Mouse (Mus musculus): ENCODE measurements around the gene Zfhx3. TPM values are rescaled to one million over a fixed set of nuclear protein-coding genes. Genes with fewer than 3 reads are reported as not detected.

Zfhx3 gene
- polyA plus RNA-seq, 1 experiment from 2014 or later: 3.3 TPM

DNA sequence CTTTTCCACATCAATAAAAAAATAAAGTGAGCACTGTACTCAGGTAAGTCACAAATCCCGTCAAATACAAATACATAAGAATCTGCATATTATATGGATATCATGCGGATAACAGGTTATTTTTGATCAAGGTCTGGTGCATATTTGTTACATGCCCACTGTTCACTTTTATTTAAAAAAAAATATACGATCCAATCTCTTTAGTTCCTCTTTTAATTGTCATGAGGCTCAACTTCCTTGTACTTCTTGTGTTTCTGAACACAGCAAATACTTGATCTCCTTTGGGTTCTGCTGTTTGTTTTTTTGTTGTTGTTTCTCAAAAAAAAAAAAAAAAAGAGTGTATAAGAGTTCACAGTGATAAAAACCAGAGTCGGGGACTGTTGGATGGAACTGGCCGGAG, 1052.4 kb downstream of the Zfhx3 start:
- Histone ChIP-seq H3K9me3 (replicated peaks; ENCODE audit: control insufficient read depth, low read length) (no peaks in the 10 kb centered on the region), H3K36me3 (ENCODE audit: control insufficient read depth, insufficient read depth) (no peaks in the 10 kb centered on the region), H3K9ac (ENCODE audit: low read length) (no peak overlapping the region), H3K4me3 (ENCODE audit: low read length) (no peak overlapping the region), H3K27ac (ENCODE audit: low read length) (no peak overlapping the region), H3K27me3 (ENCODE audit: control insufficient read depth, insufficient read depth, low read length) (no peaks in the 10 kb centered on the region), H3K4me2 (ENCODE audit: low read depth, low read length) (no peak overlapping the region), H3K4me1 (ENCODE audit: control insufficient read depth, insufficient read depth, low read length) (no peaks in the 10 kb centered on the region)
- no peak for ATAC-seq (replicated peaks; ENCODE audit: extremely low read depth, insufficient read depth, low FRiP score)
- WGBS: 81% methylated on average over 5 of the region's 5 CpGs

DNA sequence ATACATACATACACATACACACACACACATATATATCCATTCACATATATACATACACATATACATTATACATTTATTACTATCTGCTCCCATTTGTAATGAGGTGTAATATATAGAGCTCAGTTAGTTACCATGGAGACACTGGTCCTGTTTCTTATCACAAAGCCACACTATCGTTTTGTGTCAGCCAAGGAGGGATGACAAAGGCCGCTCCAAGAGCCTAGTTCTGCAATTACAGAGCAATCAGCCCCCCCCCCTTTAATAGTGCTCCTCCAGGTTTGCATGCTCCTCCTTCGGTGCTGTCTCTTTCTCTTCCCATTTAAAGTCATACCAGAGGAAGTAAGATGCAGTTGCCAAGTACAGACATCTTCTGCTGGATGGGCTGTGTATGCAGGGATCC, 1054.9 kb downstream of the Zfhx3 start:
- WGBS: 46% methylated on average over 3 of the region's 3 CpGs
- no peak overlapping the region for H3K27ac ChIP-seq (ENCODE audit: low read length)
- ATAC-seq (replicated peaks; ENCODE audit: extremely low read depth, insufficient read depth, low FRiP score): no peak
- no peak overlapping the region for H3K9ac ChIP-seq (ENCODE audit: low read length)
- H3K36me3 ChIP-seq (ENCODE audit: control insufficient read depth, insufficient read depth): no peaks in the 10 kb centered on the region
- H3K9me3 ChIP-seq (replicated peaks; ENCODE audit: control insufficient read depth, low read length): no peaks in the 10 kb centered on the region
- no peaks in the 10 kb centered on the region for H3K4me1 ChIP-seq (ENCODE audit: control insufficient read depth, insufficient read depth, low read length)
- no peak overlapping the region for H3K4me3 ChIP-seq (ENCODE audit: low read length)
- H3K27me3 ChIP-seq (ENCODE audit: control insufficient read depth, insufficient read depth, low read length): no peaks in the 10 kb centered on the region
- no peak overlapping the region for H3K4me2 ChIP-seq (ENCODE audit: low read depth, low read length)

DNA sequence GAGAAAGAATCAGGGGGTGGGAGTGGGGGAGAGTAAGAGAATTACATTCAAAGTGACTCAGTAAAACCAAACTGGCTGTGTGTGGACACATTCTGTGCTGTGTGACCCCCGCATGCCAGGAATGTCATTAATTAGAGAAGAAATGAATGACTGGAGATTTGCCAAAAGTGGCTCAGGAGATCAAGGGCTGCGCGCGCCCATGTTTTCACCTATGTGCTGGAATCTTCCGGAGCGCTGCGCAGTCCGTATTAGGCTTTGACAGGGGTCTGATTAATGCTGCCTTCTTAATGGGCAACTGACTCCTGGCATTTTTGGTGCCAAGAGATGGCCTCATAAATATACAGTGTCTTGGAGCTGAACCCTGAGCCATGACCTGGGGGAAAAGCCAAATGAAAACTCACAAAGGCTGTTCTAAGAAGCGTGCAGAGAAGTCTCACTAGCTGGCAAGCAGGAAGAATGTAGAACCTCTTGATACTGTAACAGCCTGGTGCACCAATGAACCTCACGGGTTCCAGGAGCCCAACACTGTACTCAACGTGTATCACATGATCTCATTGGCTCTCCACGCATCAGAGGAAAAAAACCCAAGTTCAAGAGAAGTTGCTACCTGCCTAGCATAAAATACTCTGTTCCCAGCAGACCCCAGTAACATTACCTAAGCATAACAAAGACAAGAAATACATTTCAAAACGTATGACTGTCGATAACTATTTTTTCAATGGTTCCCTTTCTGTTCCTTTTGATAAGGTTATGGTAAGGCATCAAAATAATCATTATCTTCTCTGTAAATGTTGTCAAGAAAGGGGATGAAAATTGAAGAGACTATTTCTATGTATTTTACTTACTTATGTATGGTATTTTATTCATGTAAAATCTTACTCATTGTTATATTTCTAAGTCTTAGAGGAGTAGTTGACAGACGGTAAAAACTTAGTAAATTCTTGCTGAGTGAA, 1057.1 kb downstream of the Zfhx3 start:
- Histone ChIP-seq H3K4me3 (ENCODE audit: low read length) (no peak overlapping the region), H3K9ac (ENCODE audit: low read length) (no peak overlapping the region), H3K27ac (ENCODE audit: low read length) (no peak overlapping the region), H3K4me1 (ENCODE audit: control insufficient read depth, insufficient read depth, low read length) (no peaks in the 10 kb centered on the region), H3K27me3 (ENCODE audit: control insufficient read depth, insufficient read depth, low read length) (no peaks in the 10 kb centered on the region), H3K4me2 (ENCODE audit: low read depth, low read length) (no peak overlapping the region), H3K9me3 (replicated peaks; ENCODE audit: control insufficient read depth, low read length) (no peaks in the 10 kb centered on the region), H3K36me3 (ENCODE audit: control insufficient read depth, insufficient read depth) (no peaks in the 10 kb centered on the region)
- 78% methylated on average over 15 of the region's 15 CpGs for WGBS
- ATAC-seq (replicated peaks; ENCODE audit: extremely low read depth, insufficient read depth, low FRiP score): no peak

DNA sequence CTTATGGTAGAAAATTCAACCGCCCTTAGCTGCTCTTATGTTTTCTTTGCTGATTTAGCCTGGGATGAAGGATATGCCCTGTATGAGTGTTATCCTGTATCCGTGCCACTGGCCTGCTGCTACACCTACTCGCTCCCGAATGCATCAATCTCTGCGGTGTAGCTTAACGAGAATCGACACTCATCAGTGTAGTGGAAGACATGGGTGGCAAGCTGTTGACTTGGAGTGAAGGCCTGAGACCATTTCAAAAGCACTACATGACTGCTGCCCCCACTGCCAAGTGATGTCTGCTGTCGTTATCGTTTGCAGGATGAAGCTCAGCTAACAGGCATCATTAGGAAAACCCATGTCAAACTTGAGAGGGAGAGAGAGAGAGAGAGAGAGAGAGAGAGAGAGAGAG, 1058.6 kb downstream of the Zfhx3 start:
- WGBS: 65% methylated on average over 9 of the region's 9 CpGs
- no peak for ATAC-seq (replicated peaks; ENCODE audit: extremely low read depth, insufficient read depth, low FRiP score)
- H3K9me3 ChIP-seq (replicated peaks; ENCODE audit: control insufficient read depth, low read length): no peaks in the 10 kb centered on the region
- no peaks in the 10 kb centered on the region for H3K27me3 ChIP-seq (ENCODE audit: control insufficient read depth, insufficient read depth, low read length)
- H3K4me2 ChIP-seq (ENCODE audit: low read depth, low read length): no peak overlapping the region
- H3K36me3 ChIP-seq (ENCODE audit: control insufficient read depth, insufficient read depth): no peaks in the 10 kb centered on the region
- H3K27ac ChIP-seq (ENCODE audit: low read length): no peak overlapping the region
- no peak overlapping the region for H3K4me3 ChIP-seq (ENCODE audit: low read length)
- no peak overlapping the region for H3K9ac ChIP-seq (ENCODE audit: low read length)
- H3K4me1 ChIP-seq (ENCODE audit: control insufficient read depth, insufficient read depth, low read length): no peaks in the 10 kb centered on the region

DNA sequence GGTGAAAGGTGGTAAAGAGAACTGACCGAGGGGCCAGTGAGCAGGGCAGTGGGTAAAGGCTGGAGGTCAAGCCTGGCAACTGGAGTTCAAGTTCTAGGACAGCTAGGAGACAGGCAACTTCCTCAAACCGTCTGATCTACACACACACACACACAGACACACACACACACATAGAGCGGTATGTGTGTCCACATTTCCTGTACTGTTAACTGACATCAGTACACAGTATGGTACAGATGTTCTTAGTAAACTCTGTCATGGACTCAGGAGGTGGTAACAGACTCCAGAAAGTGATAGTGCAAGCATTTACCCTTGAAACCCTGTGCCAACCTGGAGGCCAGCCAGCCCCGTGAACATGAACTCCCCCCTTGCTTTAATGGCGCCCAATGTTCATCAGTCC, 1059.5 kb downstream of the Zfhx3 start:
- H3K4me3 ChIP-seq (ENCODE audit: low read length): no peak overlapping the region
- no peak for ATAC-seq (replicated peaks; ENCODE audit: extremely low read depth, insufficient read depth, low FRiP score)
- no peaks in the 10 kb centered on the region for H3K36me3 ChIP-seq (ENCODE audit: control insufficient read depth, insufficient read depth)
- H3K4me1 ChIP-seq (ENCODE audit: control insufficient read depth, insufficient read depth, low read length): peaks cover 6% of the 10 kb centered on the region; the same call in 1 of the 2 replicates
- H3K27me3 ChIP-seq (ENCODE audit: control insufficient read depth, insufficient read depth, low read length): no peaks in the 10 kb centered on the region
- no peaks in the 10 kb centered on the region for H3K9me3 ChIP-seq (replicated peaks; ENCODE audit: control insufficient read depth, low read length)
- 77% methylated on average over 5 of the region's 5 CpGs for WGBS
- no peak overlapping the region for H3K4me2 ChIP-seq (ENCODE audit: low read depth, low read length)
- H3K27ac ChIP-seq (ENCODE audit: low read length): no peak overlapping the region
- no peak overlapping the region for H3K9ac ChIP-seq (ENCODE audit: low read length)

DNA sequence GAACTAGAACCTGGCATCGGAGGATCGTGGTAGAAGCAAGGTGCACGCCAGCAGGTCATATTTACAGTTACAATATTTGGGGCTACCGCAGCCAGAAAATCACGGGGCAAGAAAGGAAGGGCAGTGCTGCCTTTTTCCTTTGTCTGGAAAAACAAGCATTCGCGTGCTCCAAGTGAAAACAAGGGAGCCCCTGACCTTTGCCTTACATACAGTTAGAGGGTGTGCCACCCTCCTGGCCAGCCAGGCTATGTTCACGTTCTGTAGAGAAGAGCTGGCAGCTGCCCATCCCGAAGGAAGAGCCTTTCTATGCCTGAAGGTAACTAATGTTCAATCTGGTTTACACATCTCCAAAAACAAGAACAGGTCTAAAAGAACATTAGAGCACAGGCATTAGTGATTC, 1064.5 kb downstream of the Zfhx3 start:
- Histone ChIP-seq H3K4me1 (ENCODE audit: control insufficient read depth, insufficient read depth, low read length) (peaks cover 6% of the 10 kb centered on the region; the same call in 1 of the 2 replicates), H3K4me3 (ENCODE audit: low read length) (no peak overlapping the region), H3K9ac (ENCODE audit: low read length) (no peak overlapping the region), H3K36me3 (ENCODE audit: control insufficient read depth, insufficient read depth) (no peaks in the 10 kb centered on the region), H3K4me2 (ENCODE audit: low read depth, low read length) (no peak overlapping the region), H3K27me3 (ENCODE audit: control insufficient read depth, insufficient read depth, low read length) (no peaks in the 10 kb centered on the region), H3K9me3 (replicated peaks; ENCODE audit: control insufficient read depth, low read length) (no peaks in the 10 kb centered on the region), H3K27ac (ENCODE audit: low read length) (no peak overlapping the region)
- WGBS: 82% methylated on average over 9 of the region's 9 CpGs
- ATAC-seq (replicated peaks; ENCODE audit: extremely low read depth, insufficient read depth, low FRiP score): no peak

Small RNA genes lying within 50 kb of the gene (microRNA-seq; reads per million reads assigned to microRNA genes)
- gene Mir3108: not detected

Measured in heart, embryonic 16.5 days (tissue).